Mouse (Mus musculus): Measurements from ENCODE around the gene Smim11.

DNA sequence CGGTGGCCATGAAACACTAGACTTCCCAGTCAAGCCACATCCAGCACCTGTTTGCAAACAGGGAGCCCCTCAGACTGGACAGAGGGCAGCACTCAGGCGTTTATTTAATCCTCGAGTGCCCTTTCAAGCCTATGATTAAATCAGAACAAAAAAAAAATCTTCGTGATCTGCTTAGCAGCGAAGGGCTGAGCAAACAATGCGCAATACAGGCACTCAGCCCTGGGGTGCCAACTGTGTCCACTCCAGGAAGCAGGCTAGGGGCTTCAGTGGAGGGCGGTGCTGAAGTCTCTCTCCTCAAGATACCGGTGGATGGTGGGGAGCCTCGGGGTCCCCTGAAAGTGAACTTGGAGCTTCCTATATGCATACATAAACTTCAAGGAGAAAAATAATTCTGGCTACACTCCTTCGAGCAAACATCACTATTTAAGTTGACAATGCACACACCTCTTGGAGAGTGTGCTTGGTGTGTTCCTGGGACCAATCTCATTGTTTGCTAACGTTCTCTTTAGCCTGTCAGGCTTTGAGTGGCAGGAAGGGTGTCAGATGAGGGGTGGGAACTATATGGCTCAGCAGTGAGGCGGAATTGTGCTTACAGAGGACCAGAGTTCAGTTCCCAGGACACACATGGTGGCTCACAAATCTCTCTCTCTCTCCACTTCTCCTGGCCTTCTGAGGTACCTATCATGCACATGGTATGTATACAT lies 6.7 kb upstream of the Smim11 start:
- TF ChIP-seq CTCF (IDR thresholded peaks at IDR 0.05; ENCODE audit: low read depth): no peak
- no peak for TF ChIP-seq EP300 (optimal IDR thresholded peaks at IDR 0.05)

Measured in stomach, postnatal 0 days (tissue).